Mouse (Mus musculus): ENCODE data around the gene Adora3. TPM values are rescaled to one million over a fixed set of nuclear protein-coding genes. Genes with fewer than 3 reads are reported as not detected.
A peak's percentile ranks its signal among the peaks of the same experiment; 100 is the strongest.

Adora3 gene
- total RNA-seq, 1 experiment from 2014 or later = not detected

DNA sequence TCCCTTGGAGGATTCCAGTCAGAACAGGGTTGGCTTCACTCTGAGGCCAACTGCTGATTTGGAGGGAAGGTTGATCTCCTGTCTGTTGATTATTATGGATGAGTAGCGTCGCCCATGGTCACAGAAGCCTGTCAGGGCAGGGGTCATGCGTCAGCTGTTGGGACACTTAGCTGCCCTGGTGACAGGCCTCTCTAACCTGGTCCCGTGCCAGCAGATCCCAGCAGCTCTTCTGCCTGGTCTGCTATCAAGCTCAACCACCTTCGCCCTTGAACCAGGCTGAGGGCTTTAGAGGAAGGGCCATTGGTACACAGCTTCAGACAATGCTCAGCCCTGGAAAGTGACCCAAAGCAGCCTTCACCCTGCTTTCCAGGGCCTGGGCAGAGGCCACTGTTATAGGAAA is 5.4 kb downstream of the Adora3 start:
- DNase-seq = peak; percentile 76

DNA sequence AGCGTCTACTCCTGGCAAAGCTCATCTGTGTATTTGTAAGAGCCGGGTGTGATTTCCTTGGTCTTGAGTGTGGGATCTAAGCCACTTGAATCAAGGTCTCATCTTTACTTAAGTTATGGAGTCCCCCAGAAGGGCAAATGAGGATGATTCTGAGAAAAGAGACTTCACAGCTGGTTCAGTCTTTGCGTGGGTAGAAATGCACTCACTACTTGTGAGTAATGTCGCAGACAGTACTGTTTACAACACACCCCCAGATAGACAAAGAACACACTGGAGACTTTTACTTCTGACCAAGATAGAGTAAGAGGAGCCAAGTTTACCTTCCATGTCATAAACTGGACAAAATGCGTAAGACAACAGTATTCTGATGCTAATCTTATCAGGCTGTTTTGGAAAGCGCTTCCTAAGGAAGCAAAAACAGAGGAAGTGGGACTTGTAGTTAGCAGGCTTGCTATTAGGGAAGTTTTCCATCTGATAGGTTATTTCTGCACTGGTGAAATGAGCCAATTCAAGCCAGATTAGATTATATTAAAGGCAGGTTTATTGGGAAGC is 6.7 kb downstream of the Adora3 start:
- no peak for DNase-seq

DNA sequence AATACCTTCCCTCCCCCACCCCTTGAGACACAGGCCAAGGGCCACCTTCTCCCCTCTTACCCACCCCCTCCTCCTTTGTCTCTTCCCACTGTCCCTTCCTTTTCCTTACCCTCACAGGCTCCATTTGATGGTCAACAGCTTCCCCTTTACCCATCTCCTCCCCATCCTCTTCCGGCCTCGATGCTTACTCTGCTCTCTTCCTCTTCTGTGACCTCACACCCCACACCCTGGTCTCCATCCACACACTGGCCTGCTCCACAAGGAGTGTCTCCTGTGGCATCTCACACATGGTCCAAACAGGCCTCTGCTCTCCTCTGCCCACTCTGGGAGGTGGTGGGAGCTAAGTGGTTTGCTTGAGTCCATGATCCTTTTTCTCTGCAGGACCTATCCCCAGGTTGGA is 7.3 kb downstream of the Adora3 start:
- no peak for DNase-seq

DNA sequence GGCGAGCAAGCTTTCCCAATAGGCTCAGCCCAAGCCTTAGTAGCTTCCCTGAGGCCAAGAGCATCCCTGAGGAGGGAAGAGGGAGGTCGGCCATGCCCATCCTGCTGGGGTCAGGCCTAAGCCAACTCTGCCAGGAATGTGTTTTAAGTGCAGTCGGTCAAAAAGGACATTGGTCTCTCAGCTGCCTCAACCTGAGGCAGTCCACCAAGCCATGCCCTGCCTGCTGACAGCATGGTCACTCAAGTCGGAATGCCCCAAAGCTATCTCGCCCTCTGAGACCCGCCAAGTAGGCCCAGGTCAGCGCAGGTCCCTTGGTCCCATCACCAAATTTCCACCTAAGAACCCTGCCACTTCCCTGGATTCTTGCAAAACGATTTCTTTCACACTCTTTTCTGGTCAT is 8.1 kb downstream of the Adora3 start:
- DNase-seq = no peak

DNA sequence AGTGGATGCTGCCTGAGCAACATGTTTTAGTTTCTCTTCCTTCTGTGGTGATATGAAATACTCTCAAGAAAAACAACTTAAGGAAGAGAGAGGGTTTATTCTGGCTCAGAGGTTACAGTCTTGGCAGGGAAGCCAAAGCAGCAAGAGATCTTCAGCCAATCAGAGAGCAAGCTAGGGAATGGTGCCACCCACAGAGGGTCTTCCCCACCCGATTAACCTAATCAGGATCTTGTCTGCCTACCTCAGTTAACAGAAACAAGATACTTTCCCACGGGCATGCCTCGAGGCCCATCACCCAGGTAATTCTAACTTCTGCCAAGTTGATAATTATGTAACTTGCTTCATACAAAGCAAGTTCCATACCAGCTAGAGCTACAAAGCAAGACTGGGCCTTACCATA is 9.8 kb downstream of the Adora3 start:
- DNase-seq = no peak

DNA sequence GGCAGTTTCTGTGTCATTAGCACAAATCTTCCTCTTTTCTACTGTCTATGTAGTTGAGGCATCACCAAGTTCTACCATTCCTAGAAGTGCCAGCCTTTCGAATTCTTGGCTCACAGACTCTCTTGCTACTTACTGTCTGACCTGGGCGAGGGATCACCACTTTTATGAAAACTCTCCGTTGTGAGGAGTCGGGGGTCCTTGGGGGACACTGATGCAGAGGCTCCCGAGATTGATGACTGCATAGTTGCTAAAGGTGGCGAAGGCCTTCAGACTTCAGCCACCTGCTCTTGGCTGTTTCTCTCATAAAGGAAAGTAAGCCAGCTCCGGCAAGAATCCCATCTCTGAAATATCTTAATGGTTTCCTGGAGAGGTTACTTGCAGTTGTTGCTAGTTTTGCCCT is 11.4 kb downstream of the Adora3 start:
- DNase-seq = no peak

DNA sequence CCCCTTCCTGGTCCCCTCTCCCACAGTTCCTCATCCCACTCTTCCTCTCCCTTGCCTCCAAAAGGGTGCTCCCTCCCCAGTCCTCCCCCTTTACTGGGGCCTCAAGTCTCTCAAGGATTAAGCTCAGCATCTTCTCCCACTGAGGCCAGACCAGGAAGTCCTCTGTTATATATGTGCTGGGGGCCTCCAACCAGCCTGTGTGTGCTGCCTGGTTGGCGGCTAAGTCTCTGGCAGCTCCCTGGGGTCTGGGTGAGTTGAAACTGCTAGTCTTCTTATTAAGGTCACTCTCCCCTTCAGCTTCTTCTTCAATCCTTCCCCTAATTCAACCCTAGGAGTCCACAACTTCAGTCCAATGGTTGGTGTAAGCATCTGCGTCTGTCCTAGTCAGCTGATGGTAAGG is 12.5 kb downstream of the Adora3 start:
- DNase-seq = no peak

DNA sequence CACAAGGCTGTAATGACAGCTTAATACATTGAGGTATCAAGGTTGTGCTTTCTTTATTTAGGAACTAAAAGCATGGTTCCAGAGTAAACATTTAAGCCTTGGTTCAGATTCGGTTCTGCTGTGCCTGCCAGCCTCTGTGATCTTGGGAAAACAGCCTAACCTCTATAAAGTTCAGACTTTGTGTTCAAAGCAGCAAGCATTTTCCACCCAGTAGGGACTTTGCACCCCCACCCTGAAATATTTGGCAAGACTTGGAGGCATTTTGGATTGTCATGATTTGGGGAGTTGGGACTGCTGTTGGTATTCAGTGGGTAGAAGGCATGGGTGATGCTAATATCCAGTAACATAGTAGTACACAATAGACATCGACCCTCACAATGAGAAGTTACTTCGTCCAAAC is 18.3 kb downstream of the Adora3 start:
- no peak for DNase-seq

DNA sequence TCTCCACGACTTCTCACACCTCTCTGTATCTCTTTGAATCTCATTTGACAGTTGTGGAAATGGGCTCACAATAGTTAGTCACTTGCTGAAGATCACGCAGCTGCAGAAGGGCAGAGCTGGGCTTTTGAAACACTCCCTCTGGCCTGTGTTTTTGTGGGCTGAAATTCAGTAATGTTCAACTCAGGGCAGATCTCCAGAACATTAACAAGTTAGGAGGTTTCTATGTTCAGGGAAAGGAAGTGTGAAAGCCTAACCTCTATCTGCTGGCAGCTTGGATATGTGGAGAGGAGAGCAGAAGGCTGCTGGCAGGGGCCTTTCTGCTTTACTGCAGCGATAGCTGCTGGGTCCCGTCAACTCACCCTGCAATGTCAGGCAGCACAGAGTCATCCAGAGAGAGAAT is 19.6 kb downstream of the Adora3 start:
- no peak for DNase-seq

DNA sequence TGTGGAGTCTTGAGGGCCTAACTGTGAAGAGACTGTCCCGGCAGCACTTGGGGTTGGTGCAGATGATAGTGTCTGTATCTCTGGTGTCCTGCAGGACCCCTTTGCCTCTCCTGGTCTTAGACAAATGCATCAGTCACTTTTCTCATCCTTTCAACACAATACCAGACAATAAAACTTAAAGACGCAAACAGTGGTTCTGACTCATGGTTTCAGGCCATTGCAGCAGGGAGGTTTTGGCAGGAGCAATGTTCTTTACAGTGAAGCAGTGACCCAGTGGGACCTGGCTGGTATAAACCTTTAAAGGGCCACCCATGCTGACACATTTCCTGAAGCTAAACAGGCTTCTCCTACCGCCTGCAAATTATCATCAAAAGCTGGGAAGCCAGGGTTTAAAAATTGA is 20.5 kb downstream of the Adora3 start:
- no peak for DNase-seq

DNA sequence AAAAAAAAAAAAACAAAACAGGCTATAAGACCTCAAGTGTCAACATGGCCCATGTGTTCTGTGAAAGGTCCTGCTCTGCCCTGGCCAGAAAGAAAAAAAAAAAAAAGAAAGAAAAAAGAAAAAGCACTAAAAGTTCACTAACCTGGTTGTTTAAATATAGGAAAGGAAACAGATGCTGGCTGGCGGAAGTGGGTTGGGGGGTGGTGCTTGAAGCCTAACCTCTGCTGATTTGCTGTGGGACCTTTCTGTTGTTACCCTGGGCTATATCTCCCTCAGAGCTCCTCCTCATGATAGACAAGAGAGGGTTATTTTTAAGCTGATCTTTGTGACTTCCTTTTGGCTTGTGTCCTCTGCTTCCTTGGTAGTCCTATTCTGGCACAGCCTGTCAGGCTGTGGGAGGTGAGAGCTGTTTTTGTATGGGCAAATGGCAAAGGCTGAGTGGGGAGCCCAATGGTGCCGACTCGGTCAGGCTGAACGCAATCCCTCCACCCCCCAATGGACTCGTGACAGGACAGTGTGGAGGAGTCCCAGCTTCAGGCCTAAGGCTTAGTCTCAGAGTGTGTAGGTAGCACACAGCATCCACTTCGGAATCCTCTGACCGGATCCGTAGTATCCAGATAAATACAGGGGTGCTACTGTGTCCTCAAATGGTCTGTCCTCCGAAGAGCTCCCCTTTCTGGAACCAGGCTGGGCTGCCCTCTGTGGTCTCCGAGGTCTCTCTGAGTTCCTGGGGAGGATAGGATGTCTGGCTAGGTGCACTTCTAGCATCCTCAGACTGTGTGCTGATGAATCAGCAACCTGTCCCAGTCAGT is 21.3 kb downstream of the Adora3 start:
- no peak for DNase-seq

DNA sequence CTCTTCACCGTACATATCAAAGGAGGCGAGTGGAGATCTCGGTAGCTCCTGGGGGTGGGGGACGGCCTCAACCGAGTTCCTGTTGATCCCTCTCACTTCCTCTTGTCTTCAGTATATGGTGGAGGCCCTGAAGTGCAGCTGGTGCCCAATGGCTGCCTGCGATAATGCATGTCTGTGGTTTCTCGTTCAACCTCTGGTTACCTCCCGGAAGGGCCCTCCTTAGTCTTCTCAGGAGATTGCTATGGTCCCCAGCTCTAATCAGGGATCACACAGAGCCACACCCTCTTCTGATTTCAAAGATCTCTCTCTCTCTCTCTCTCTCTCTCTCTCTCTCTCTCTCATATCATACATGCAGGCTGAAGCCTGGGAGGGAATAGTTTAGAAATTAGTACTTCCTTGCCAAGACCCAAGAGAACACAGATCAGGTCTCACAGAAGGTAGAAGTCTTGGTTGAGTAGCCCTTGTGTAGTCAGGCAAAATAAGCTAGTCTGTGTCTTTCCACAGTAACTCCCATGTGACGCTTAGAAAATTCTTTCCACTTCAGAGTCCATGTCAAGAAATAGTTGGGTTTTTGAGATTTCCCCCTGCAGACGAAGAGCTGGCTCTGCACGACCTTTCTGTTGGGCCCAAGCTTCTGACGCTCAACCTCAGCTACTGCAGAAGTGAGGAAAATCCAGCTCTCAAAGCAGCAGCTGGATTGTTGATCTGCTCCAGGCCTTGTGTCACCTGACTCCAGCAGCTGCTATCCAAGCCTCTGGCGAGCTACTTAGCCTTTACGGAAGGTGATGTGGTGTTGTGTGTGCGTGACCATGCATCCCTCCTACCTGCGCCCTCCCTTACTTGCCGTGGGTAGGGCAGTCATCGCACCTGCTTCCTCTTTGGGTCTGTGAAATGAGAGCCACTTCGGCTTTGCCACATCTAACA is 22.2 kb downstream of the Adora3 start:
- no peak for DNase-seq

DNA sequence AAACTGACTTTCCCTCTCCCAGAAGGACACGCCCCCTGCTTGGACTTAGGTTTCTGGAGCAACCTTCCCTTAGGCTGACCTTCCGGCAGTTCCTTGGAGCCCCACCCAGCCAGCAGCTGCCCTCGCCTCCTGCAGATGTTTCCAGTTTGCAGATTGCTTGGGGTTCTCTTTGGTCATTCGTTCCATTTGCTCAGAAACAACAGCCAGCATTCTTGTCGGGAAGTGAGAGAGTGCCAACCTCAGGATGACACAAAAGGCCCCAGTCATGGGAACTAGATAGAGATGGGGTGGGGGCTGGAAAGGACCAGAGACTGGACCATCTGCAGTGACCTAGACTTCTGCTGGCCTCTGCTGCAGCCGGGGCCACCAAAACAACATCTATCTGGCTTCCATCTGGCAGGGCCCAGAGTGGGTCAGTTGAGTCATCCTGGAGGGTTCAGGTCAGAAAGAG is 23.3 kb downstream of the Adora3 start:
- no peak for DNase-seq

DNA sequence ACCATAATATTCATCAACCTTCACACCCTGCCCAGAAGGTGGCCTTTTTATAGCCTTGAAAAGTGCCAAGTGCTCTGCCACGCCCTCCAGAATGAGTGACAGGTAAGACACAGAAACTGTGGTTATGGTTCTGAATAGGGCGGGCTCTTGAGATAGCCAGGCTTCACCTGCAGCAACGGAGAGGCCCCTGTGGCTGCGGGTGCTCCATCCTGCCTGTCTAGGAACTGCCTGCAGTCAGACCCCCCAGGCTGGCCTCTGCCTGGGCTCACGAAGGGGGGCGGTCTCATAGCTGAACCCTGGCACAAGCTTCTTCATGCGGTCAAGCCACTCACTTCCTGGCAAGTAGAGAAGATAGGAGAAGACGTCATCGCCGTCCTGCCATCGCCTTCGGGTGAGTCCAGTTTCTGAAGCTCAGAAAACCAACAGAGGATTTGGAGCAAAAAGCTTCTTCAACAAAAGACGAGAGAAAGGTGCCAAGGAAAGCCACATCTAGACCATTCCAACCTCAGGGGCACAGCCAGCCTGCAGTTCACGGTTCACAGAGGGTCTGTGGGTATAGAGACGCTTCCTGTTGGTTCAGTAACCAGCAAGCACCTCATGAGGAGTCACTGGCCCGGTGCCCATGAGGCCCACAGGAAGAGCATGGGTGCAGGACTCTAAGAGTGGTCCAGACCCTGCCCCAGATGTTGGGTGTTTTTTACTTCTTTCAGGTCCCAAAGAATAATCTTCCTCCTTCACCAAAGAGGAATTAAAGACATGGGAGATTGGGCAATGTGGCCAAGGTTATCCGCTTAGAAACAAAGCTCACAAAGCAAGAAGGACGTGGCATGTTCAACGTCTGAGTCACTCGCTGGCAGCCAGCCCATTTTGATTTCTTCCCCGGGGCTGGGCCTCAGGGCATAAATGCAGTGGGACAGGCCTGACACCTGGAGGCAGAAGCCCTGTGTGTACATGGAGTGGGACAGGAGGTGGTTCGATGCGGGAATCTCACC is 24.2 kb downstream of the Adora3 start:
- DNase-seq = peak; percentile 99

DNA sequence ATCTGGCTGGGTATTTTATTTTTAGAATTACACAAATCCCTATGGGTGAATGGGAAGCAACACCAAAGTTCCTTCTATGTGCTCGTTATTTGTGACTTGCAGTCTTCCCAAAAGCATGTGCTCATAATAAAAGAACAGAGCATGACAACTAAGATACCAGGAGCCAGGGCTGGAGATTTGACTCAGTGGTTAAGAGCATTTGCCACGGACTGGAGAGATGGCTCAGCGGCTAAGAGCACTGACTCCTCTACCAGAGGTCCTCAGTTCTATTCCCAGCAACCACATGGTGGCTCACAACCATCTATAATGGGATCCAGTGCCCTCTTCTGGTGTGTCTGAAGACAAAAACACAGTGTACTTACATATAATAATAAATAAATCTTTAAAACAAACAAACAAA is 26.2 kb downstream of the Adora3 start:
- DNase-seq = no peak

DNA sequence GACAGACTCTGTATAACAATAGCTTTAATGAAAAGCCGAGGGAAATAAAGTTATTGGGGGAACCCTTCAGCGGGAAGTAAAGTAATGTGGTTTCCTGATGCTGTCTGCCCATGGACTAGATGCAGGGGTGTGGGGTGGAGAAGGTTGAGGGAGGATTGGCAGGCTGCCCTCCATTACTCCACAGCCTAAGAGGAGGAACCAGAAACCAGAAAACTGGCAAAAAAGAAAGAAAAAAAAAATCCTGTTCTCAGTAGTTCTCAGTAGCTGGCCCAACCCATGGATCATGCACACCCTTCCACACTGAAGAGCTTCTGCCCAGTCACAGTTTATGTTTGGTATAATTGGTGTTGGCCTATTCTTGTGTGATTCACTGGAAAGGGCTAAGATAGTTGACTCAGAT is 27.7 kb downstream of the Adora3 start:
- DNase-seq = peak; percentile 31

DNA sequence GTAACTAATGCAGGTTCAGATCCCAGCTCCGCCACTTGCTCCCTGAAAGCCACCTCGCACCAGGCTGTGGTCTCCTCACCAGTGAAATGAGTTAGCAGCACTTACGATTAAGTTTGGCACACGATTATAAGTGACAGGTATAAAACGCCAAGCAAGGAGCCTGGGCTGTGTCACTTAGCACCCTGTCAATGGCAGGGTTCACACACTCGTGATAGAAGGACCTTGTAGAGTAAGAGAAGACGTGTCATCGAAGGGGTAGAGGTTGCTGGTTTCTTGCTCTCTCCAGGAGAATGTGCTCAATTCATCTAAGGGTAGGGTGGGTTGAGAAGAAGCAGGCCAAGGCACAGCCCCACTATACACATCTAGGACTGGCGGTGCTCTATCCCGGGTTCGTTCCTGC is 28.2 kb downstream of the Adora3 start:
- DNase-seq = no peak

DNA sequence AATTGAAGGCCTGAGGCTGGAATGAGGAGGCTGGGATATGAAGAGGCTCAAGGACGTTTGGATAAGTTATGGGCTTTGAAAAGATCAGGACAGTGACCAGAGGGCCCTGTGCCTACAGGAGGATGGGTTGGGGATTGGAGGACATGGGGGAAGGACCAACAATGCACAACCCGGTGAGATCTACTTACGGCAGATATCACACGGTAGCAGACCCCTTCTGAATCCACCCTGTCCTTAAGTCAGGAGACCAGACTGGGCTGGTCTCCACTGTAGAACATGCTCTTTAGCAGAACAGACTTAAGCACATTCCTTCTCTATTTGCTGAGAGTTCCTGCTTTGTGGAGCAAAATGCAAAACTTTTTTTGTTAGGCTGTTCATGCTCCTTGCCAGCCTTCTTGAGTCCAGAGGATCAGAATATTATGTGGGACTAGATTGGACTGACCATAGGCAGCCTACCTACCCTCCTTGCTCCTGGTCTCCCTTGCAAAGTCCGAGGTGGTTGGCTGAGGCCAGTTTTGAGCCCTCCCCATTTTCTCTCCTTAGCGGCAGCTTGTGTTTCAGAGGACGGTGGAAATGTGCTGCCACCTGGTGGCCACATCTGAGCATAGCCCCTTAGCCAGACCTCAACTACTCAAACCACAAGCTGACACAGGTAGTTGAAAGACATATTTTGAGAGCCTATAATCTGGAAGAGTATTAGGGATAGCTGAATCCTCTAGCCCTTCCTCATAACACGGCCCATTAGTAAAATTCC is 28.9 kb downstream of the Adora3 start:
- peak; percentile 81 for DNase-seq

DNA sequence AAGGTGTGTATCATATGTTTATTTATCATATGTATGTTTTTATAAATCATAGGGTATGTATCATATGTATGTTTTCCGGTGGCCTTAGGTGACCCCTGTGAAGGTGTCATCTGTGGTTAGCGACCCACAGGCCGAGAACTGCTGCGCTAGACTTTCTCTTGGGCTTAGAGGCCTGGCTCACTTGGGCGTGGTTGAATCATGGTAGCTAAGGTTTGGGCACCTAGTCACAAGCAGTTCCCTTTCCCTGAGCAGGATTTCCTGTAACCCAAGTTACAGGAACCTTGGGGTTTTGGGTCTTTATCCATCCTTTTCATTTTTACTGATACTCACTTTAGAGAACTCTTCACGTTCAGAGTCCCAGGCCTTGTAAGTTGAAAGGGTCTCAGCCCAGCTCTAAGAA is 29.6 kb downstream of the Adora3 start:
- DNase-seq = no peak

DNA sequence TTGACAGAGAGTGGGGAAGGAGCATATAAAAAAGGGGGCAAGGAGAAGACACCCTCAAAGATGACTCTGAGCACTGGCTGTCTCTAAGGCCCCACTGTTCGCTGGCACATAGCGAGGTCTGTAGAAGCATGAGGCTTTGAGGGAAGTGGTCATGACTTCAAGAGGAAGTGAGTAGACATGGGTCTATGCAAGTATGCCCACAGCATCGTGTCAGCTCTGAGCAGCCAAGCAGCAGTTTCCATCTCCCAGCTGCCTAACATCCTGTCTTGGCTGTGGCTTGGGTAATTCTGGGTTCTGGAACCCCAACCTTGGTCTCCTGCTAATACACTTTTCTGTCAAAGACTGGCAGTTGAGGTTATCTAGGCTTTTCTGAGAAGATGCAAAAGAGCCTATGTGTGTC is 30.1 kb downstream of the Adora3 start:
- DNase-seq = no peak

DNA sequence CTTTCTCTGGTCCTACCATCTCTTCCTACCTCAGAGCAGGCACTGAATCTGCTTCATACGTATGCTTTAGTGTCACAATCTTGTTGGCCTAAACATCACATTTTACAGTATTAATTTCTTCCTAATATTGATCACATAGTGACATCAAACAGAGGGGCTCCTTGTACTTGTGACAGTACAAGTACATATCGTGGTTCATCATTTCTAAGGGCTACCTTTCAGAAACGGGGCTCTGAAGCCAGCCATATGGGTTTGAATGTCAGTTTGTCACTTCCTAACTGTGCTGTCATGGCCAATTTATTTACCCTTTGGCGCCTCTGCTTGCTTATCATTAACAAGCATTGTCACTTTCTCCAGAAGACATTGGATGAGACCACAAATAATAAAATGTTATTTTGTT is 30.8 kb downstream of the Adora3 start:
- no peak for DNase-seq

Measured in adrenal gland, postnatal 25 days (tissue).